Mouse (Mus musculus) layer of hippocampus, adult 8-10 months (tissue): ENCODE results near the gene Olfr1375. TPM values are rescaled to one million over a fixed set of nuclear protein-coding genes. Genes with fewer than 3 reads are reported as not detected.
A peak's percentile ranks its signal among the peaks of the same experiment; 100 is the strongest.
"Not testable (repeated sequence)": the region's sequence is repeated elsewhere in the genome, so short reads cannot be mapped to it uniquely, and the experiment has no call there.

ENCODE experiments used
- DNase-seq, 2 experiments: peaks; one replicate each; pipeline ENCODE4 v3.0.0; 2022; ENCODE audit warnings: low spot score in 2 of 2
- total RNA-seq, 4 experiments: library from RNA; stranded (reverse); gene quantifications; 2 replicates each; pipeline ENCODE4 v1.2.4; 2022

The Olfr1375 gene
- total RNA-seq, result not detected

- not testable (repeated sequence) for DNase-seq
Measured at GRCm38 (mm10) chr11:51047809-51048208, at the start of gene Olfr1375. Olfr1375 (plus strand) TSS chr11:51048109.

GRCm38 (mm10) chr11:51003296-51003695, 44.6 kb upstream of the Olfr1375 start, which contains the start of gene Olfr51:
Olfr51 (plus strand) TSS chr11:51003596.
- no peak for DNase-seq

GRCm38 (mm10) chr11:51011821-51012220, 36.1 kb upstream of the Olfr1375 start:
- DNase-seq, result no peak

GRCm38 (mm10) chr11:51013936-51014335, 34.0 kb upstream of the Olfr1375 start, which contains the start of gene Olfr54:
Olfr54 (plus strand) TSS chr11:51014236.
- no peak for DNase-seq

- DNase-seq, result no peak
Measured at GRCm38 (mm10) chr11:51016341-51016740, 31.6 kb upstream of the Olfr1375 start.

GRCm38 (mm10) chr11:51026811-51027210, 21.1 kb upstream of the Olfr1375 start:
- DNase-seq, result not testable (repeated sequence)

GRCm38 (mm10) chr11:51029381-51029780, 18.5 kb upstream of the Olfr1375 start:
- DNase-seq, result not testable (repeated sequence)

GRCm38 (mm10) chr11:51030225-51030624, 17.7 kb upstream of the Olfr1375 start:
- no peak for DNase-seq

- DNase-seq, result peak in 1 of 2 experiments; percentile 4
Measured at GRCm38 (mm10) chr11:51032851-51033250, 15.1 kb upstream of the Olfr1375 start.

- not testable (repeated sequence) for DNase-seq
Measured at GRCm38 (mm10) chr11:51034141-51034540, 13.8 kb upstream of the Olfr1375 start.

- DNase-seq, result no peak
Measured at GRCm38 (mm10) chr11:51035951-51036350, 12.0 kb upstream of the Olfr1375 start.

- not testable (repeated sequence) for DNase-seq
Measured at GRCm38 (mm10) chr11:51044776-51045175, 3.1 kb upstream of the Olfr1375 start.

GRCm38 (mm10) chr11:51051678-51052077, 3.8 kb downstream of the Olfr1375 start:
- DNase-seq, result no peak

GRCm38 (mm10) chr11:51053230-51053629, 5.3 kb downstream of the Olfr1375 start:
- DNase-seq, result no peak

GRCm38 (mm10) chr11:51059151-51059571, 11.3 kb downstream of the Olfr1375 start, which contains the start of gene Zfp354a:
Zfp354a (plus strand) TSS chr11:51059257.
- peak; percentile 57 to 63 for DNase-seq

GRCm38 (mm10) chr11:51059640-51060039, 11.7 kb downstream of the Olfr1375 start:
- no peak for DNase-seq

GRCm38 (mm10) chr11:51060981-51061380, 13.1 kb downstream of the Olfr1375 start:
- DNase-seq, result no peak

- DNase-seq, result no peak
Measured at GRCm38 (mm10) chr11:51063276-51063675, 15.4 kb downstream of the Olfr1375 start.

- DNase-seq, result no peak
Measured at GRCm38 (mm10) chr11:51063841-51064240, 15.9 kb downstream of the Olfr1375 start.

GRCm38 (mm10) chr11:51084527-51084926, 36.6 kb downstream of the Olfr1375 start:
- DNase-seq, result no peak

GRCm38 (mm10) chr11:51085269-51085668, 37.4 kb downstream of the Olfr1375 start:
- no peak for DNase-seq
